Mouse (Mus musculus): ENCODE measurements around the gene Anapc4.

Anapc4 gene

DNA sequence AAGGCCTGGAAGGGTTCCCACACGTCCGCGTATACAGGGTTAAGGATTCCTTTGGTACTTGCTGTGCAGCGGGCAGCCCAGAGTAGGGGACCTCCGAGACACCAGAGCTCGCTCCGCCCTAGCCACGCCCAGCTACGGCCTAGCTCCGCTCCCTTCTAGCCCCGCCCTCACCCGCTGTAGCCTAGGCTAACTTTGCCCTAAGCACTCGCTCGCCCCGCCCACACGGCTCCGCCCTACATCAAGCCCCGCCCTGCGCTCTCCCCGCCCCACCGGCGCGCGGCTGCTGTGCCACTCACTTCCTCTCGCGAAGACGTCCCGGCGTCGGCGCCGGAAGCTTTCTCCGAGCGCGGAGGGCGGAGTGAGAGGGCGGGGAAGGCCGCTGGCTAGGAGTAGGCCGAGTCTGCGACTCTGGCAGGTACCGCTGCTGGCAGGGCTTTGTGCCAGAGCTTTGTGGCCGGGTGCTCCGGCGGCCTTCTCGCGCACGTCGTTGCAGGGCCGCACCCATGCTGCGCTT, at the start of gene Anapc4:
Anapc4 (plus strand) TSS at position 252 of the 514 bp plus-strand sequence.
- peak; percentile 100 for DNase-seq (ENCODE audit: extremely low spot score)

DNA sequence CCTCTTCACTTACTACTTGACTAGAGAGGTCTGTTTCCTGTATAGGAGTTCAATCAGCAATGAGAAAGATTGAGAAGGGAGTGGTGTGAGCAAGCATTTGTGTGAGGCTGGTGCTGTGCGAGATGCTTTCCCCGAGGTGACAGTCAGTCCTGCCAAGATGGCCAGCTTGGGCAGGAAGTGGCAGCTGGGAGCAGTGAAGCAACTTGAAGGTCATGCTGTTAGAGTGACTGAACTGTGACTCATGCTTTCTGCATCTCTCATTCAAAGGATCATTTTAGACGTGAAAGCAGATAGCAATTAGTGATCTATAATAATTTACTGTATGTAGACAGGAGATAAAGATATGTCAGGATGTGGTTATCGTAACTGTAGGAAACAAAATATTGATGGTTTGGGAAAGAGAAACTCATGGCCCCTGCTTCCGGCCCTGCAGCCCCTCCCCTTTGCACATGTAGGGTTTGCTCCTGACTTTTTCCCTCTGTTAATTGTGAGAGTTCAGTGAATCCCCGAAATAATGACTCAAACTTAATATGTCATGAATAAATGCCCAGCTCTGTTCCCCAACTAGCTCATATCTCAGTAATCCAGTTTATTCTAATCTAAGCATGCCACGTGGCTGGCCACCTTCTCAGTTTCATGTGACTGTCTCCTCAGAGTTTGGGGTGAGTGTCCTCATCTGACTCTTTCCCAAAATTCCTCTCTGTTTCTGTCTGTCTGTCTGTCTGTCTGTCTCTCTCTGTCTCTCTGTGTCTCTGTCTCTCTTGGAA, 47.1 kb upstream of the Anapc4 start:
- DNase-seq (ENCODE audit: extremely low spot score): no peak

DNA sequence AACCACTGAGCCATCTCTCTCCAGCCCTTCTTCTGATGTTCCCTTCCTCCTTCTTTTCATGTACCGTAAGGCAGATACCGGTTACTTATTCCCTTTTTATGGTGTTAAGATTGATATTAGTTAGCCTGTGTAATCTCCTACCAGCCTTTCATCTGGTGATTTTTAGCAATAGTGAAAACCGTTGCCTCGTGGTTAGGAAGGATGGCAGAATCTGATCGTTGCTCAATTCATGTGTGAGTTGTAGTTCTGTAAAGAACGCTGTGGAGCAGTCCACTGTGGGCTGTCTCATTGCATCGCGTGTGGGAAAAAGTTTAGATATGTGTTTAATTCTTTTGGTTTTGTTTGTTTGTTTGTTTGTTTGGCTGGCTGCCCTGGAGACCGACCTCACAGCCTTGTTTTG, 40.6 kb upstream of the Anapc4 start:
- DNase-seq (ENCODE audit: extremely low spot score): no peak

GRCm38 (mm10) chr5:52794109-52794508, 39.7 kb upstream of the Anapc4 start:
- no peak for DNase-seq (ENCODE audit: extremely low spot score)

DNA sequence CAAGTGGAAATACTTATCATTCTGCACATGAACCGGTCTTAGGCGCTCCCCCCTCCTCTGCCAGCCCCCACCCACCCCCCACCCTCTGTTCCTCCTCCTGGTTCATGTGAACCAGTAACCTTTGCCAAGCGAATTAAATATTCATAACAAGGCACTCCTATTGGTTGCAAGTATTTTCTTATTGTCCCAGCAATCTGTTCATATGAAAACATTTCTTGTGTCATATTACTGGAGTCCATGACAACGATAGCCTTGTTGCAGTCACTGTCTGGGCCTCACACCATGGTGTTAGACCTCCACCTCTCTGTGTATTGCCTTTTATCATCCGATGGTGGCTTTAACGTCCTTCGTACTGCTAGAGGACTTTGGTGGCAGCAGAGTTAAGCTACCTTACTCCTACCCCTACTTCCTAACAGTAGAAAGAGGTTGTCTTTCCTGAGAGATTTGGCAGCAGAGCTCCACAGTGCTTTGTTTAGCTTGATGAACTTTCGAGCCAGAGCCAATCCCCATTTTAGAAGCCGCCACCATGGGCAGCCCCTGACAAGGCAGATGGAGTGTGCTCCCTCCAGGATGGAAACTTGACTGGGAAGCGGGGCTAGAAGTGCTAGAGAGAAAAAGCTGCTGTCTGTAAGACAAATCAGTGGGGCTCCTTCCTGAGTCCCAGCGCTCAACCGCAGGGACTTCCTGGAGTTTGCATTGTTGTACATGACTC, 34.4 kb upstream of the Anapc4 start:
- no peak for DNase-seq (ENCODE audit: extremely low spot score)

DNA sequence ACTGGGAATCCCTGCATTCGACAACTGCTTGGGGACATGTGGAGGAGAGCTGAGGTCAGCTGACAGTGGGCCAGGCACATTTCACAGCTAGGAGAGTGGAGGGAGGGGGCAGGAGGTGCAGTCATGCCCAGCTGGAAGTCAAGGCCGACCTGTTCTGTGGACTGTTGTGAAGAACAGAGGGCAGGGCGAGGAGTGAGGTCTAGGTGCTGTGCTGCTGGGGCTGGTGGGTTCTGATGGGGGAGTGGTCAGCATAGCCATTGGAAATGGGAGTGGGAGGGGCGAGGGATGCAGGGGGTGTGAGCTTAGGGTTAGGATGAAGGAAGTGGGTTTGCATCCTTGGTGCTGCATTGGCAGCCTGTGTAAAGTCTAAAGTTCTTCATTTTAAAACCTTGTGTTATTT, 28.0 kb upstream of the Anapc4 start:
- DNase-seq (ENCODE audit: extremely low spot score): no peak

DNA sequence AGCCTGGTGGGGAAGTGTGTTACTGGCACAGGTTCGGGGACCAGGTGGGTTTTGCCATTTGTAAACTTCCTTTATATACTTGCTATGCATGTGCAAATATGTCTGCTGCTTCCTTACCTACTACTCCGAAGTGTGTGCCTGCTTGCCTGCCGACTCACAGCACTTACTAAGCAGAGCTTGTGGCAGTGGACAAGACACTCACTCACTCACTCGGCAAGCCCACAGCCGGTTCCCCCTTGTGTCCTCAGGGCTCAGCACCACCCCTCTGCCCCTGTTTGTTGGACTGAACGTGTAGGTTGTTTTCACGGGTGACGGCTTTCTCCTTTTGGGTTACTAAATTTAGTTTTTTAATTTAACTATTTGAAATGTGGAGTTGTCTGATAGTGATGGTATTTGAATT, 27.5 kb upstream of the Anapc4 start:
- DNase-seq (ENCODE audit: extremely low spot score): no peak

DNA sequence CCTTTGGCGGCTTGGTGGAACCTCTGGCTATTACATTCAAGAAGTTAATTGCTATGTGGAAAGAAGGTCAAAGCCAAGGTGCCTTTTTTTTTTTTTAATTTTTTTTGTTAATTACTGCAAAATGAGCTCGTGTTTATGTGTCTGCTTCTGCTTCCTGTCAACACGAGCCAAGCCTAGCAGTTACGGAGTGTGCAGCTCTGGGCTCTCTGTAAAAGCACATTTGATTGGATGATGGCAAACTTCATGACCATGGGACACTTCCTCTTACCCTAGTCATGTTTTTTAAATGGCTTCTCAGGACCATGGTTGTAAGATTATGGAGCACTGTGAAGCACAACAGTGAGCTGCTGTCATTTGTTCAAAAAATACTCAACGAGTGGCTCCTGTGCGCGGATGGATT, 26.8 kb upstream of the Anapc4 start:
- DNase-seq (ENCODE audit: extremely low spot score): no peak

DNA sequence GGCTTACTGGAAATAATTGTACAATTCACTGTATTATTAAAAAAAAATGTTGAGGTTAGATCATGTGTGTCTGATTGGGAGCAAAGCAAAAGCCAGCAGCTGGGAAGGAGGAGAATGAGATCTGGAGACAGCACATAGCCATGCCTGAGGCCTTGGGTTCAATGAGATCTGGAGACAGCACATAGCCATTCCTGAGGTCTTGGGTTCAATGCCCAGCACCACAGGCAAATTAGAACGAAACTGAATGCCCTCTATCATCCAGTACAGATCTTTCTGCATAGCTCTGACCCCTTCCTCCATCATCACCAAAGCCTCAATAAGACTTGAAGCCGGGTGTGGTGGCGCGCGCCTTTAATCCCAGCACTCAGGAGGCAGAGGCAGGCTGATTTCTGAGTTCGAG, 23.4 kb upstream of the Anapc4 start:
- no peak for DNase-seq (ENCODE audit: extremely low spot score)

GRCm38 (mm10) chr5:52811056-52811455, 22.8 kb upstream of the Anapc4 start:
- DNase-seq (ENCODE audit: extremely low spot score): no peak

DNA sequence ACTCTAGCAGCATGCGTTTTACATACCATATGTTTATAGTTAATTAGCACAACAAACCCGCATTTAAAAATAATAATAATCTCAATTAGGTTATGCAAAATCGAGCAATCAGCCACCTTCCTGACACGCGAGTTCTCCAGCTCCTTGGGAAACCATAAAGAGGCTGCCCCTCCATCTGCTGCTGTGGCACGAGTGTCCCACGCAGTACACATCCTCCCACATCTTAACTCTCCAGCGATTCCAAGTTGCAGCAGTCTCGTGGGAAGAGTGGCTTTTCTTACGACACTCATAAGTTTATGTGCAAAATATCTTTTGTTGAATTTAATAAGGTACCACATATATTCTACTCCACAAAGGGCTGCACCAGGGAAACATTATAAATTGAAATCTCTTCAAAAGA, 21.4 kb upstream of the Anapc4 start:
- DNase-seq (ENCODE audit: extremely low spot score): no peak

DNA sequence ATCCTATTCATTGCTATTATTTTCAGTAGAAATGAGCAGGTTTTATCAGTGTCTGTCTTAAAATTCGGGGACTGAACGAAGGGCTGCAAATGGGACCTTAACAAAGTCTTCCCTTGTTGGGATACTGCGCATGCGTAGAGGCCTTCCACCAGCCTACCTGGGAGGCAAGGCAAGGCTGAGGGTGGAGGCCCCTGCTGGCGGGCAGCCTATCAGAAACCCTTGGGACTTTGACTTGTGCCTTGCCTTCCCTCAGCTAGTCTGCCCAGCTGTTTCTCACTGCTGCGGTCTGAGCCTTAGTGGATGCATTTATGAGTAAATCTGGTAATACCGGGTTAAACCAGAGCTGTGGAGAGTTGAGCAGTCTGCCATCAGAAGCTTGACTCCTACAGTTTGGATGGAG, 20.5 kb upstream of the Anapc4 start:
- no peak for DNase-seq (ENCODE audit: extremely low spot score)

DNA sequence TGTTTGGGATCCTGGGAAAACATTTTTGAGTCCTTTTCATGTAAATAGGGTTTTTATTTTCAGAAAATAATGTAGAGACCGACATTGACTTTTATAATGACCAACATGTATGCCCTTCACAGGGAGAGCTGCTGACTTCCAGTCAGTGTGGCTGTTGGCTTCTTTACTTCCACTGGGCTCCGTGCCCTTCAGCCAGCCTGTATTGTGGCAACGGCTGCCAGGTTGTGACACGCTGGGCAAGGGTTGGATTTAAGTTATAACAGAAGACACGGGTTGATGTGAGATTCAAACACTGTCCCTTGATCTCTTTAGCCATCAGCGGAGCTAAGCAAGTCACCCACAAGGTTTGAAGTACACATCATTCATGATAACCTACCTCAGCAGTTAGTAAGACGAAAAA, 15.1 kb upstream of the Anapc4 start:
- no peak for DNase-seq (ENCODE audit: extremely low spot score)

DNA sequence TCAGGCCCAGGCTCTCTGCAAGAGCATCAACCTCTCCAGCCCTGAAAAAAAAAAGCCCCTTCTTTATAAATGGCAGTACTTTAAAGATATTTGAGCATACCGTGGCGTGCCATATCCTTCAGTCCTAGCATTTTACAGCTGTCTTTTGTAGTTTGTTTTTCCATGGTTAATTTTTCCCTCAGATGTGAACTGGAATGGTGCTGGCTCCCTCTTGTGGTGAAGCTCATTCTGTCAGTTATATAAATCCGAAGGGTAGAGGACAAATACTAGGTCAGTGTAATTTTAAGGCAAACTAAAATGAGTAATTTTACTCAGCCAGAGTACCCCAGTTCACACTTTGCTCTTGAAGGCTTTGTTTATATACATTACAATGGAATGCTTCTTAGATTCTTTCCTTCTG, 12.1 kb upstream of the Anapc4 start:
- DNase-seq (ENCODE audit: extremely low spot score): peak; percentile 42

DNA sequence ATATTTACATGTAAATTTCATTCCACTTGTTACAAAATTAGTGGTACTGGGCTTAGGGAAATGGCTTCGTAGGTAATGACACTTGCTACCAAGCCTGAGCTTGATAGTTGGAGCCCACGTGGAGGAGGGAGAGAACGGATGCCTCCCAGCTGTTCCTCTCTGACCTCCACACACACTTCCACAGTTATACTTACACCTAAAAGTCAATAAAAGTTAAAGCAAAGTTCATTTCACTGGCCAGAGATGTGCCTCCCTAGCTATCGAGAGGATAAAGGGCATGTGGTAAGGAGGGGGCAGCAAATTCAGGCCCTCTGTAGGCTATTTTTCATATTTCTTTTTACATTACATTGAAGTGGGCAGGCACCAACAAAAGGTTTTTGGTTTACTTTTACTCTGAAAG, 5.9 kb upstream of the Anapc4 start:
- DNase-seq (ENCODE audit: extremely low spot score): no peak

DNA sequence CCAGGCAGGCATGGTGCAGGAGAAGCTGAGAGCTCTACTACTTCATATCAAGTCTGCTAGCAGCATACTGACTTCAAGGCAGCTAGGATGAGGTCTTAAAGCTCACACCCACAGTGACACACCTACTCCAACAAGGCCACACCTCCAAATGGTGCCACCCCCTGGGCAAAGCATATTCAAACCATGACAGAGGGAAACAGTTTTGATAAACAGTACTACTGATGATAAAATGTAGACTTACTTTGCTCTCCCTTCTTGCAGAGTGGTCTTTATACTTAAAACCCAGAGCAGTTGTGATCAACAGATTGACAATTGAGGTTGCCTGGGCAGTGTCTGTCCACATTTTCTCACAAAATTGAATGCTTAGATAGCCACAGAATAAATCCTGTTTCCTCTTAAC, 807 bp upstream of the Anapc4 start:
- peak; percentile 5 for DNase-seq (ENCODE audit: extremely low spot score)

DNA sequence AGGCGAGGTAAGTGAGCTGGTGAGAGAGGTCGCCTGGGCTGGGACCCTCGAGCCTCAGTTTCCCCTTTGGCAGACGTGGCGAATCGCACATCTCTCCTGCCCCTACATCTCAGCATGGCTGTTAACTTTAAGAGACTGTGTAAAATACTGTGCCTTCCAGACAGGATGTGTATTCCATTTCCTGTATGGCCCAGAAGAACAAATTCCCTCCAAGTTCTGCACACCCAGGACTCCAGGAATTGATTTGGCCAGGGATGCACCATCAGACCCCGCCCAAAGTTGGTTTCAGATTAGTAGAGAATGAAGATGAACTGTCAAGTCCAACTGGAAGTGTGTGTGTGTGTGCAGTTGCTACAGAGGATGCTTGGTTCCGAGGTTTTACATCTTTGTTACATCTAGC, 574 bp downstream of the Anapc4 start:
- no peak for DNase-seq (ENCODE audit: extremely low spot score)

GRCm38 (mm10) chr5:52844319-52844718, 10.5 kb downstream of the Anapc4 start:
- no peak for DNase-seq (ENCODE audit: extremely low spot score)

- DNase-seq (ENCODE audit: extremely low spot score): no peak
Measured at GRCm38 (mm10) chr5:52855727-52856126, 21.9 kb downstream of the Anapc4 start.

DNA sequence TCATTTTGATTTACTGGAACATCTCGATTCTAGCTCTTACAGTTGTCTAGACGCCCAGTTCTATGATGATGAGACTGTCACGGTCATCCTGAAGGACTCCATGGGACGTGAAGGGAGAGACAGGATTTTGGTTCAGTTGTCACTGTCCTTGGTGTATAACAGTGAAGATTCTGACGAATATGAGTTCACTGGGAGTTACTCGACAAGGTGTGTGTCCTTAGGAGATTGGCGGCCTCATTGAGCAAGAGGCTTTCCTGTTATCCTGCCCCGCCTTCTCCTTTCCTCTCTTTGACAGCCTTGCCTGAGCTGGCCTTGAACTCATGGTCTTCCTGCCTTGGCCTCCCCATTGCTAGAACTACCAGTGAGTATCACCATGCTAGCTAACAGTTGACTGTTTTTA, 30.6 kb downstream of the Anapc4 start:
- DNase-seq (ENCODE audit: extremely low spot score): no peak

DNA sequence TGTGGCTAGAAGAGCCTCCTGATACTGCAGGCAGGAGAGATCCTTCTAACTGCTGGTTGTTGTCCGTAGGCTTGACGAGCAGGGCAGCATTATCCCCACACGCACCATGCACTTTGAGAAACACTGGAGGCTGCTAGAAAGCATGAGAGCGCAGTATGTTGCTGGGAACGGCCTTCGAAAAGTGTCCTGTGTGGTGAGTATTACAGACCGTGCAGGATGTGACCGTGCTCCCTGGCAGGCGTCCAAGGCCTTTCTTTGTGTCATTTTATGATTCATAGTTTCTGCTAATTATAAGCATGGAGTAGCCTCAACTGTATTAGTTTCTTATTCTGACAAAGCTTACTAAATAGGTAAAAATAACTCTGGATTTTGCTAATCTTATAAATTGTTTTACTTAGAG, 32.0 kb downstream of the Anapc4 start:
- no peak for DNase-seq (ENCODE audit: extremely low spot score)

DNA sequence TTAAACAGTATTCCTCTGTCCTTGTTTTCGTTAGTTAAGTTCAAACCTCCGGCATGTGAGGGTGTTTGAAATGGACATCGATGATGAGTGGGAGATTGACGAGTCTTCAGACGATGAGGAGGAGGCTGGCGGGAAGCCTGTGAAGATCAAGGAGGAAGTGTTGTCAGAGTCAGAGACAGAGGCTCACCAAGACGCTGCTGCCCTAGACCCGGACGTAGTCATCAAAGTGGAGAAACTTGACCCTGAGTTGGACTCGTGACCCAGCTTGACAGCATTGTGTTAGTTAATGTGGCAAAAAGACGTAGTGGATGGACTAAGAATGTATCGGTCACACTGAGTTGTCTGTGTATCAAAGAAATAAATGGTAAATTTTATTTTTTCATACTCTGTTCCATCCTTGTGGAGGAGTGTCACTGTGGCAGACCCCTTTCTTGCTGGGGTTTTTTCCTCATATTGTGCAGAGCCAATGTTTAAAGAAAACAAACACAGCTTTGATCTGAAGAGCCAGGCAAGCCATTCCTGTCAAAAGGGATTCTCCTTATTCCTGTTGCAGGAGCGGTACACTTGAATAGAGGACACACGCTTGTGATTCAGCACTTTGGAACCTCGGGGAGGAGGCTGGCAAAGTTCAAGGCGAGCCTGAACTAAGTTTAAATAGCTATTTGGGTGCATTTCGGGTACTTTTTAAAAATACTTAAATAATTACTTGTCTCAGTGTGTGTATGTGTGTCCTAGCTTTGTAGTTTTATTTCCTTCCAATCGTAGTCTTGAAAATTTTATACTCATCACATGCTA, 32.7 kb downstream of the Anapc4 start:
- no peak for DNase-seq (ENCODE audit: extremely low spot score)
